Mouse (Mus musculus) neural tube, embryonic 13.5 days (tissue): ENCODE results near the gene N4bp3. TPM values are rescaled to one million over a fixed set of nuclear protein-coding genes. Genes with fewer than 3 reads are reported as not detected.
"Not testable (repeated sequence)": the region's sequence is repeated elsewhere in the genome, so short reads cannot be mapped to it uniquely, and the experiment has no call there.

Experiments used
- ATAC-seq: fragments of 200-750 bp; cut with Nextera tagmentation; 2 replicates; pipeline ENCODE4 v1.8.0; 2017; ENCODE audit warnings: low read depth, mild to moderate bottlenecking, moderate TSS enrichment, moderate library complexity
- H3K27ac ChIP-seq: fragments of 300-500 bp; sonication (generic); replicated peaks from 2 replicates; pipeline ENCODE4 v1.5.1; 2015; ENCODE audit warnings: moderate library complexity, mild to moderate bottlenecking, inconsistent platforms
- H3K27me3 ChIP-seq: fragments of 300-500 bp; sonication (generic); 2 replicates; pipeline ENCODE4 v1.6.1; 2015; ENCODE audit warnings: mild to moderate bottlenecking, inconsistent platforms
- H3K36me3 ChIP-seq: fragments of 300-500 bp; sonication (generic); 2 replicates; pipeline ENCODE4 v1.6.1; 2015; ENCODE audit warnings: mild to moderate bottlenecking, inconsistent platforms
- H3K4me1 ChIP-seq: fragments of 300-500 bp; sonication (generic); replicated peaks from 2 replicates; pipeline ENCODE4 v1.6.1; 2015; ENCODE audit warnings: inconsistent platforms
- H3K4me2 ChIP-seq: fragments of 300-500 bp; sonication (generic); 2 replicates; pipeline ENCODE4 v1.6.1; 2015; ENCODE audit warnings: inconsistent platforms, mild to moderate bottlenecking, moderate library complexity
- H3K4me3 ChIP-seq: fragments of 300-500 bp; sonication (generic); 2 replicates; pipeline ENCODE4 v1.5.1; 2015; ENCODE audit warnings: mild to moderate bottlenecking, inconsistent platforms
- H3K9ac ChIP-seq: fragments of 300-500 bp; sonication (generic); 2 replicates; pipeline ENCODE4 v1.6.1; 2015; ENCODE audit warnings: moderate library complexity, mild to moderate bottlenecking, inconsistent platforms
- H3K9me3 ChIP-seq: fragments of 300-500 bp; sonication (generic); 2 replicates; pipeline ENCODE4 v1.6.1; 2016; ENCODE audit warnings: inconsistent platforms
- WGBS: fragments of 180-500 bp; shearing (Covaris S2); methylation state at CpG from one replicate; pipeline ENCODE4 v1.1.7; 2015; 5-methylcytosine and 5-hydroxymethylcytosine counted together
- polyA plus RNA-seq: library from polyadenylated mRNA; unstranded; fragments of >200 nt; fragmentation: Nextera tagmentation; extraction: Ambion mirVana; gene quantifications from 2 replicates; pipeline ENCODE4 v1.2.1, GENCODE M21; 2015

The N4bp3 gene
- polyA plus RNA-seq, 1 experiment from 2014 or later = 14.1 TPM

- peak overlapping the region; percentile 87 for H3K27ac ChIP-seq
- H3K36me3 ChIP-seq = no peaks in the 10 kb centered on the region
- peak overlapping the region; percentile 58 for H3K4me3 ChIP-seq
- 6% methylated on average over 6 of the region's 6 CpGs for WGBS
- H3K9me3 ChIP-seq = no peaks in the 10 kb centered on the region
- peaks cover 47% of the 10 kb centered on the region for H3K4me1 ChIP-seq
- no peaks in the 10 kb centered on the region; the same call in 1 of the 2 replicates for H3K27me3 ChIP-seq
- peak overlapping the region; percentile 75 for H3K4me2 ChIP-seq
- ATAC-seq = peak; percentile 55
- H3K9ac ChIP-seq = peak overlapping the region; percentile 71
These were observed 14.3 kb downstream of the N4bp3 start for GRCm38 (mm10) chr11:51636323-51636684.

GRCm38 (mm10) chr11:51635525-51636322 is 14.9 kb downstream of the N4bp3 start, which contains the start of gene Rmnd5b:
Gene Rmnd5b, minus strand, starts transcription at chr11:51635896.
- Histone ChIP-seq H3K9me3 (no peaks in the 10 kb centered on the region), H3K4me3 (peak within 1 kb of the TSS; percentile 58), H3K27me3 (no peaks in the 10 kb centered on the region; the same call in 1 of the 2 replicates), H3K27ac (peak within 1 kb of the TSS; percentile 87), H3K36me3 (no peaks in the 10 kb centered on the region), H3K4me1 (peaks cover 47% of the 10 kb centered on the region), H3K9ac (peak within 1 kb of the TSS; percentile 71), H3K4me2 (peak within 1 kb of the TSS; percentile 75)
- under 1% methylated on average over 61 of the region's 61 CpGs for WGBS
- ATAC-seq = peak; percentile 92

DNA sequence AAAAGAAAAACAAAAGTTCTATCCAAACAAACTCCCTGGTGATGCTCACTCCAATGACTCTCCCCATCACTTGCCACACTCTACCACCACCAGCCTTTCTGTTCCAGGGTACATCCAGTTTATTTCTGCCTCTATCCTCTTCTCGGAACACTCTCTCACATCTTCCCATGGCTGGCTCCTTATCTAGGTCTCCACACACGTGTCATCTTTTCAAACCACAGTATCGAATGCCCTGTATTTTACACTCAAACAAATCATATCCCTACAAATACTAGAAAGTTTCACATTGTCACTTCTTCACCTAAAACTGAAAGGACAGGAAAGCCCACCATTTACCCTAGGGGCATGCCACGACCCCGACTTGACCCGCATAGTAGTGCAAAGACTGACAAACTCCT is 15.5 kb downstream of the N4bp3 start:
- Histone ChIP-seq H3K36me3 (no peaks in the 10 kb centered on the region), H3K27me3 (no peaks in the 10 kb centered on the region; the same call in 1 of the 2 replicates), H3K4me1 (peaks cover 47% of the 10 kb centered on the region), H3K27ac (peak overlapping the region; percentile 87), H3K4me2 (peak overlapping the region; percentile 75), H3K9me3 (no peaks in the 10 kb centered on the region), H3K9ac (peak overlapping the region; percentile 71), H3K4me3 (peak overlapping the region; percentile 58)
- 21% methylated on average over 6 of the region's 6 CpGs for WGBS
- no peak for ATAC-seq

GRCm38 (mm10) chr11:51633721-51634120 is 16.9 kb downstream of the N4bp3 start:
- no peak for ATAC-seq
- WGBS = 87% methylated on average over 3 of the region's 3 CpGs
- Histone ChIP-seq H3K27me3 (no peaks in the 10 kb centered on the region; the same call in 1 of the 2 replicates), H3K9ac (no peak overlapping the region), H3K27ac (no peak overlapping the region), H3K4me2 (0 out of 2 replicates have a peak overlapping the region, but pooled peaks have one; percentile 75), H3K4me3 (no peak overlapping the region), H3K36me3 (peaks cover 10% of the 10 kb centered on the region), H3K9me3 (no peaks in the 10 kb centered on the region), H3K4me1 (peaks cover 47% of the 10 kb centered on the region)

DNA sequence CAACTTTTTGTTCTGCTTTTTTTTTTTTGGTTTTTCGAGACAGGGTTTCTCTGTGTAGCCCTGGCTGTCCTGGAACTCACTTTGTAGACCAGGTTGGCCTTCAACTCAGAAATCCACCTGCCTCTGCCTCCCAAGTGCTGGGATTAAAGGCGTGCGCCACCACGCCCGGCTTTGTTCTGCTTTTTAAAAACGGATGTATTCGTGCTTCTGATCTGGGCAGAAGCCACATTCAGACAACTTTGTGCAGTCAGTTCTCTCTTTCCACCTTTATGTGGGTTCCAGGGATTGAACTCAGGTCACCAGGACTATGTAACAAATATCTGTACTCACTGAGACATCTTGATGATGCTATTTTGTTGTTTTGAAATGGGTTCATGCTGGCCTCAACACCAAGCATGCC is 17.4 kb downstream of the N4bp3 start:
- Histone ChIP-seq H3K4me1 (peaks cover 47% of the 10 kb centered on the region), H3K36me3 (peaks cover 13% of the 10 kb centered on the region)
- not testable (repeated sequence) for H3K4me2 ChIP-seq, H3K9ac ChIP-seq, H3K9me3 ChIP-seq, H3K27me3 ChIP-seq, H3K27ac ChIP-seq, H3K4me3 ChIP-seq, ATAC-seq
- 94% methylated on average over 7 of the region's 7 CpGs for WGBS

DNA sequence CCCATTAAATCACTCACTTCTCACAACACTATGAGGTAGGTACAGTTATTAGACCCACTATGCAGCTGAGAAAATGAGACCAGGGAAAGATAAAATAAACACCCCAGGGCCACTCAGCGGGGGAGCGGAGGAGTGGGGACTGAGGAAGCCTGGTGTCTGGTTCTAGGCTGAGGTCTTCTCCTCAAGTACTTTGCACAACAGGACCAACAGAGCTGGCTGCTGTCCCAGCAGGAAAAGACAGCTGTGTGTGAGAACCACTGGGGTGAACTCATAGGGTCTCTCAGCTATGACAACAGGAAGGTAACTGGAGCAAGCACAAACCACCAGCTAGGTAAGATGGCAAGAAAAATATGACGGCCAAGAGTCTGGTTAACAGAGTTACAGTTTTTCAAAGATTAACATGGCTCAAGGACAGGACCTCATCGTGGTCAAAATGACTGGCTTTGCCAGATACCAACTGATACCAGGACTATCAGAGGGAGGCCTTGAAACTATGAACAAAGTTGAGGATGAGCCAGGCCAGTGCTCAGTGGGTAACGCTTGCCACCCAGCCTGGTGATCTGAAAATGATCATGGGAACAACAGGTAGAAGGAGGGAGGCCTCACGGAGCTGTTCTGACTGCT is 18.4 kb downstream of the N4bp3 start:
- H3K27me3 ChIP-seq = no peaks in the 10 kb centered on the region
- no peaks in the 10 kb centered on the region for H3K9me3 ChIP-seq
- H3K36me3 ChIP-seq = peaks cover 23% of the 10 kb centered on the region
- 88% methylated on average over 6 of the region's 6 CpGs for WGBS
- ATAC-seq = no peak
- H3K4me1 ChIP-seq = peaks cover 41% of the 10 kb centered on the region
- no peak overlapping the region for H3K4me2 ChIP-seq
- 0 out of 2 replicates have a peak overlapping the region, but pooled peaks have one; percentile 17 for H3K9ac ChIP-seq
- no peak overlapping the region for H3K27ac ChIP-seq
- no peak overlapping the region for H3K4me3 ChIP-seq

DNA sequence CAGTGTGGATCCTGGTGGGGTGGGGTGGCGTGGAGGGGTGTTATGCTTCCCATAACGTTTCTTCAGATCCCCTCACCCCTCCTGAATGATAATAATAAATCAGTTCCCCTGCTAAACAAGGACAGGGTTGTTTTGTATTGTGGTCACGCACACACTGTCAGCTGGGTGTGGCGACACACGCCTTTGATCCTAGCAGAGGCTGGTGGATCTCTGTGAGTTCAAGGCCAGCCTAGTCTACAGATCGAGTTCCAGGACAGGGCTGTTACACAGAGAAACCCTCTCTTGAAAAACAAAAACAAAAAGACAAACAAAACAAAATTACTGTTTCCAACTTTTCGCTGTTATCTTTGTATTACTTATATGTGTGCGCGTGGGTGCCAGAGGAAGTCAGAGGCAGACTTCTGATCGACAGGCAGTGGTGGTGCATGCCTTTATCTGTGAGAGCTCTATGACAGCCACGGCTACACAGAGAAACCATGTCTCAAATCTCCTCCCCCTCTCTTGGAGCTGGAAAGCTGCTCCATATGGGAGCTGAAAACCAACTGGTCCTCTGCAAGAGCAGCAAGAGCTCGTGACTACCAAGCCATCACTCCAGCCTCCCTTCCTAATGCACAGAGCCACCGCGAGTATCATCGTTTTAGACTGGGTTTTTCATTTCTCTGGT is 20.9 kb downstream of the N4bp3 start:
- Histone ChIP-seq H3K4me1 (peaks cover 28% of the 10 kb centered on the region), H3K27me3 (no peaks in the 10 kb centered on the region), H3K9me3 (no peaks in the 10 kb centered on the region), H3K36me3 (peaks cover 46% of the 10 kb centered on the region), H3K9ac (no peak overlapping the region), H3K4me2 (no peak overlapping the region), H3K4me3 (no peak overlapping the region), H3K27ac (no peak overlapping the region)
- no peak for ATAC-seq
- WGBS = 83% methylated on average over 15 of the region's 15 CpGs

- Histone ChIP-seq H3K4me2 (no peak overlapping the region), H3K9ac (no peak overlapping the region), H3K4me1 (peaks cover 11% of the 10 kb centered on the region), H3K36me3 (peaks cover 65% of the 10 kb centered on the region), H3K9me3 (no peaks in the 10 kb centered on the region), H3K4me3 (no peak overlapping the region), H3K27me3 (no peaks in the 10 kb centered on the region), H3K27ac (no peak overlapping the region)
- WGBS = 90% methylated on average over 8 of the region's 8 CpGs
- no peak for ATAC-seq
These were observed 22.7 kb downstream of the N4bp3 start for GRCm38 (mm10) chr11:51627907-51628306.

GRCm38 (mm10) chr11:51627425-51627824 is 23.2 kb downstream of the N4bp3 start:
- Histone ChIP-seq H3K36me3 (peaks cover 70% of the 10 kb centered on the region), H3K27ac (no peak overlapping the region), H3K9me3 (no peaks in the 10 kb centered on the region), H3K4me3 (no peak overlapping the region), H3K4me2 (no peak overlapping the region), H3K9ac (no peak overlapping the region), H3K27me3 (no peaks in the 10 kb centered on the region), H3K4me1 (peaks cover 11% of the 10 kb centered on the region)
- 93% methylated on average over 9 of the region's 9 CpGs for WGBS
- ATAC-seq = no peak

DNA sequence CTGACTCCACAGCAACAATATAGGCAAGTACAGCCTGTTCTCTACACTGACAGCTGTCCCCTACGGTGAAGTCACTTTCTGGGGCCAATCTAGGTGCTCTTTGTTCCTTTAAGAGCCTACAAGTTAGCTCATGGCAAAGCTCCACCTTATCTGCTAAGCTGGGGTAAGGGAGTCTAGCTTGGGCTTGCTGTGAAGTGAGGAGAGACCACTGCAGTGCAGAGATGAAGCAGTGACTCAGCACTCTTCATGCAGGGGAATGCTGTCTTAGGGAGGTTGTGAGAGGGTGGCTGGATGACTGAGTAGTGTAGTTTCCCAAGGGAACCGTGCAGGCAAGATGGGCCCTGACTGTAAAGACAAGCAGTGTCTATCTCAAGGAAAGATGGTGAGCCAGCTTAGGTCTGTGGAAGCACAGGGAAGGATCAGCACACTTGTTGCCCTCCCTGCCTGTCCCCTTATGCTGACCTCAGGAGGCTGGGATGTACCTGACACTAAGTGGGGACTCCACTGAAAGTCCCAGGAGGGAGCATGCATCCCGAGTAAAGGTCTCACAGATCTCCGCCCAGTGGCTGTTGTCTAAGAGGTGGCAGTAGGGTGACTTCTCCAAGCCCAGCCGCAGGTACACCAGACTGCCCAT is 25.3 kb downstream of the N4bp3 start:
- peaks cover 10% of the 10 kb centered on the region for H3K4me1 ChIP-seq
- peaks cover 81% of the 10 kb centered on the region for H3K36me3 ChIP-seq
- H3K27me3 ChIP-seq = no peaks in the 10 kb centered on the region
- no peak overlapping the region for H3K4me3 ChIP-seq
- no peak overlapping the region for H3K27ac ChIP-seq
- WGBS = 79% methylated on average over 5 of the region's 5 CpGs
- H3K9ac ChIP-seq = no peak overlapping the region
- no peak for ATAC-seq
- no peaks in the 10 kb centered on the region for H3K9me3 ChIP-seq
- H3K4me2 ChIP-seq = no peak overlapping the region

DNA sequence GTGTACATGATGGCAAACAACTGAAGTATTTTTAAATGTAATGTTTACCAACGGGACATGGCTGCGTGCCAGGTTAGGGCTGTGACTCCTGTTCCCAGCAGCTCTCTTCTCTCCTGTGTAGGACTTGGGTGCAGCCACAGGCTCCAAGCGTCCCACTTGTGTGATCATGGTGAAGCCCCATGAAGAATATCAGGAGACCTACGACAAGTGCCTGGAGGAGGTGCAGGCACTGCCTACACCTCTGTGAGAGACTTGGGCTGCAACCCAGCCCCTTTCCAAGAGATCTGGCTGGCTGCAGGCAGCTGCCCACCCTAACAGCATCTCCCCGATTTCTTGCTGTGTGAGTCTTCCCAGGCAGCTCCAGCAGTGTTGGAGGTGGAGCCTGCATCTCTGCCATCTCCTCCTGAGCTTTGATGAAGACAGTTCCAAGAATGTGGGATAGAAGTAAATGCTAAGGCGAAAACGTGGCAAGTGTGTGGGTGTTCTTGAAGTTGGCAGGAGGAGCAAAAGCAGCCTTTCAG is 27.6 kb downstream of the N4bp3 start:
- H3K27me3 ChIP-seq = no peaks in the 10 kb centered on the region
- H3K4me1 ChIP-seq = peaks cover 17% of the 10 kb centered on the region
- H3K27ac ChIP-seq = no peak overlapping the region
- ATAC-seq = no peak
- H3K36me3 ChIP-seq = peaks cover 66% of the 10 kb centered on the region
- H3K9ac ChIP-seq = no peak overlapping the region
- H3K4me3 ChIP-seq = no peak overlapping the region
- no peaks in the 10 kb centered on the region for H3K9me3 ChIP-seq
- 91% methylated on average over 7 of the region's 7 CpGs for WGBS
- no peak overlapping the region for H3K4me2 ChIP-seq
